Mouse (Mus musculus) stomach, postnatal 0 days (tissue): ENCODE measurements at regions not wholly inside any gene's neighbourhood (a gene's known extent, or its start where the extent isn't known, plus 50 kb on each side); places are given as distances from the start of the nearest gene placed in this dataset.
A peak's percentile ranks its signal among the peaks of the same experiment; 100 is the strongest.
"Not testable (repeated sequence)": the region's sequence is repeated elsewhere in the genome, so short reads cannot be mapped to it uniquely, and the experiment has no call there.

Experiments
- ATAC-seq: fragments of 200-750 bp; cut with Nextera tagmentation; 2 replicates; pipeline ENCODE4 v1.8.0; 2017; ENCODE audit not compliant: low FRiP score, low TSS enrichment
- DNase-seq: peaks from one replicate; pipeline ENCODE4 v3.0.0-alpha.2; 2016; ENCODE audit warnings: low spot score
- H3K27ac ChIP-seq: fragments of 300-500 bp; sonication (generic); replicated peaks from 2 replicates; pipeline ENCODE4 v1.5.1; 2014; ENCODE audit warnings: mild to moderate bottlenecking, control low read depth
- H3K27me3 ChIP-seq: fragments of 300-500 bp; sonication (generic); 2 replicates; pipeline ENCODE4 v1.6.1; 2014; ENCODE audit warnings: low read length; ENCODE audit not compliant: control insufficient read depth, insufficient read depth
- H3K36me3 ChIP-seq: fragments of 300-500 bp; sonication (generic); 2 replicates; pipeline ENCODE4 v1.6.1; 2014; ENCODE audit warnings: low read length, mixed read lengths; ENCODE audit not compliant: control insufficient read depth, insufficient read depth
- H3K4me1 ChIP-seq: fragments of 300-500 bp; sonication (generic); replicated peaks from 2 replicates; pipeline ENCODE4 v1.6.1; 2014; ENCODE audit warnings: antibody characterized with exemption; ENCODE audit not compliant: control insufficient read depth, insufficient read depth
- H3K4me2 ChIP-seq: fragments of 300-500 bp; sonication (generic); replicated peaks from 2 replicates; pipeline ENCODE4 v1.6.1; 2014; ENCODE audit warnings: low read depth, mild to moderate bottlenecking, control low read depth, moderate library complexity
- H3K4me3 ChIP-seq: fragments of 300-500 bp; sonication (generic); 2 replicates; pipeline ENCODE4 v1.5.1; 2014; ENCODE audit warnings: low read depth, low read length, control low read depth
- H3K9ac ChIP-seq: fragments of 300-500 bp; sonication (generic); 2 replicates; pipeline ENCODE4 v1.6.1; 2014; ENCODE audit warnings: mild to moderate bottlenecking, low read length, control low read depth, mixed read lengths
- H3K9me3 ChIP-seq: fragments of 300-500 bp; sonication (generic); 2 replicates; pipeline ENCODE4 v1.6.1; 2016; ENCODE audit warnings: low read length; ENCODE audit not compliant: control insufficient read depth
- CTCF ChIP-seq: IDR thresholded peaks from 2 replicates; pipeline ENCODE4 v1.5.1; 2016; ENCODE audit warnings: antibody characterized with exemption, low read depth, mild to moderate bottlenecking, moderate library complexity
- EP300 ChIP-seq: optimal IDR thresholded peaks from 2 replicates; pipeline ENCODE3; 2016; ENCODE audit warnings: antibody characterized with exemption
- WGBS: fragments of 180-500 bp; shearing (Covaris S2); extraction: QIAGEN DNeasy Blood & Tissue Kit; methylation state at CpG from one replicate; pipeline ENCODE4 v1.1.7; 2014; 5-methylcytosine and 5-hydroxymethylcytosine counted together

- WGBS = 71% methylated on average over 12 of the region's 12 CpGs
- no peaks in the 10 kb centered on the region for H3K27me3 ChIP-seq
- no peaks in the 10 kb centered on the region for H3K36me3 ChIP-seq
- H3K4me2 ChIP-seq = no peak overlapping the region
- no peak overlapping the region for H3K9ac ChIP-seq
- DNase-seq (no peak), ATAC-seq (no peak)
- no peaks in the 10 kb centered on the region for H3K9me3 ChIP-seq
- no peak overlapping the region for H3K4me3 ChIP-seq
- no peaks in the 10 kb centered on the region for H3K4me1 ChIP-seq
- H3K27ac ChIP-seq = no peak overlapping the region
- no peak for TF ChIP-seq EP300
- no peak for TF ChIP-seq CTCF
Observed at GRCm38 (mm10) chr5:5856146-5856724, 107.1 kb upstream of the Steap1 start.

- no peak for DNase-seq
- no peak overlapping the region for H3K4me2 ChIP-seq
- H3K4me3 ChIP-seq = no peak overlapping the region
- no peak for ATAC-seq
- no peak overlapping the region for H3K9ac ChIP-seq
- H3K36me3 ChIP-seq = no peaks in the 10 kb centered on the region
- H3K4me1 ChIP-seq = no peaks in the 10 kb centered on the region
- no peaks in the 10 kb centered on the region for H3K9me3 ChIP-seq
- H3K27me3 ChIP-seq = no peaks in the 10 kb centered on the region
- WGBS = 42% methylated on average over 9 of the region's 9 CpGs
- no peak for TF ChIP-seq EP300
- peak; percentile 70 for TF ChIP-seq CTCF
- no peak overlapping the region for H3K27ac ChIP-seq
Observed at GRCm38 (mm10) chr5:5845805-5846496, 96.8 kb upstream of the Steap1 start.

- 82% methylated on average over 3 of the region's 3 CpGs for WGBS
- Histone ChIP-seq H3K9ac (no peak overlapping the region), H3K27me3 (no peaks in the 10 kb centered on the region), H3K36me3 (no peaks in the 10 kb centered on the region), H3K4me1 (no peaks in the 10 kb centered on the region), H3K4me3 (no peak overlapping the region), H3K4me2 (no peak overlapping the region), H3K9me3 (no peaks in the 10 kb centered on the region), H3K27ac (no peak overlapping the region)
- ATAC-seq = no peak
- no peak for DNase-seq
- no peak for TF ChIP-seq EP300
- no peak for TF ChIP-seq CTCF
Observed at GRCm38 (mm10) chr5:5844312-5844711, 95.2 kb upstream of the Steap1 start.

- Histone ChIP-seq H3K9ac (no peak overlapping the region), H3K27me3 (no peaks in the 10 kb centered on the region), H3K4me1 (no peaks in the 10 kb centered on the region), H3K4me2 (no peak overlapping the region), H3K27ac (no peak overlapping the region), H3K4me3 (no peak overlapping the region), H3K36me3 (no peaks in the 10 kb centered on the region), H3K9me3 (no peaks in the 10 kb centered on the region)
- ATAC-seq = no peak
- TF ChIP-seq EP300 (no peak), CTCF (no peak)
- WGBS = 49% methylated on average over 3 of the region's 3 CpGs
- DNase-seq = no peak
Observed at GRCm38 (mm10) chr5:5838767-5839166, 89.6 kb upstream of the Steap1 start.

GRCm38 (mm10) chr5:5822666-5823065 lies 73.5 kb upstream of the Steap1 start:
- ATAC-seq, H3K27me3 ChIP-seq, H3K4me2 ChIP-seq, H3K27ac ChIP-seq, H3K4me1 ChIP-seq, H3K36me3 ChIP-seq, H3K9me3 ChIP-seq, DNase-seq, H3K4me3 ChIP-seq, H3K9ac ChIP-seq: not testable (repeated sequence)
- WGBS = 74% methylated on average over 9 of the region's 9 CpGs
